Mouse (Mus musculus): ENCODE data around the gene Fyb.
A peak's percentile ranks its signal among the peaks of the same experiment; 100 is the strongest.

Fyb gene

DNA sequence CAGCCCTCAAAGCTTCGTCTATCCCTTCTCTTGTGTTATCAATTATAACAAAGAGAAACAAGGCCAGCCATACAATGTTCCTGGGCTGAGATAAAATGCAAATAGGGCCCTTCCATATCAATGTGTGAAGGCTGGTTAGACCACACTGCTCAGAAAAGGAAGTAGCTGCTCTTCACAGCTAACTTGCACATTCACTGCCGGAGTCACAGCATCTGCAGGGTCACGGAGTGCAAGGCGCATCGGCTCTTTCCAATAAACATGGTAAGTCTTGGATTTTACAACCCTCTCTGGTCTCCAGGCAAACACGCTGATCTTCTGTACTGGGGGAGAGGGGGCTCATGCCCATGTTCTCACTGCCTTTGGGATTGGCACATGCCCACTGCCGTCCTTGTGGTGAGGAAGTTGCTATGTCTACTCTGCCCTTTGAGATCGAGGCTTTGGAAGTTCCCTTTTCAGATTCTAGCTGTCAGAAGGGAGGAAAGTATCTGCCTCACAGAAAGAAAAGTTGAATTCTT, at the start of gene Fyb:
Gene Fyb, plus strand, starts transcription at position 201 of the 515 bp plus-strand sequence.
- DNase-seq (ENCODE audit: low read depth, low spot score) = no peak

DNA sequence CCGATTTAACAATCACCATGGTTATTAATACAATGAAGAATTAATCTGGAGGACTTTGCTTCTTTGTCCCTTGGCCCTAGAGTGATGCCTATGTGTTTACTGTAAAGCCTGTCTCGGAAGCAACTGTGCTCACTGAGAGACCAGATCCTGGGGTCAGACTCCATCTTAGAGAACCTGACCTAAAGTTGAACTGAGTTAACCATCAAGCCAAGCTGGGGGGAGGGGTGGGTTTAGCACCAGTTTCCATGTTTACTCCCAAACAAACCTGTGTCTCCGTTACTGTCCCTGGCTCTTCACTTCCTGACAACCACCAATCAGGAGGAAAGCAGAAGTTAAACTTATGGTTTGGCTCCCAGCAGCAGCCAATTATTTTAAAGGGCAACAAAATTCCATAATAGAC, 39.1 kb upstream of the Fyb start:
- DNase-seq (ENCODE audit: low read depth, low spot score) = no peak

DNA sequence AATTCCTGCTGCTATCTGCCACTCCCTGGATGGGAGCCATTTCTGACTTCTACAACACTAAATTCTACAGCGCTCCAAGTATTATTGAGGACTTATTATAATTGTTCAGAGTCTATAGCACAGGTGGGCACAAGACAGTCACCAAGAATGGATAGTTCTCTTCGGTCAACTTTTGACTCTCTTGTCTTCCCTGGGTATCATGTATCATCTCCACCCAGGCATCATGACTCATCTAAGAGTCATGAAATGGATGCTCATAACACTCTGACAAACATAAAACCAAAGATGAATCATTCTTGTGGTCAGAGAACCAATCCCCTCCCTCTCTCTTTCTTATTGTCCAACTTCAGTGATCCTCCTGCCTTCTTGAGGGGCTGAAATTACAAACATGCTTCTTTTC, 30.3 kb upstream of the Fyb start:
- DNase-seq (ENCODE audit: low read depth, low spot score) = no peak

DNA sequence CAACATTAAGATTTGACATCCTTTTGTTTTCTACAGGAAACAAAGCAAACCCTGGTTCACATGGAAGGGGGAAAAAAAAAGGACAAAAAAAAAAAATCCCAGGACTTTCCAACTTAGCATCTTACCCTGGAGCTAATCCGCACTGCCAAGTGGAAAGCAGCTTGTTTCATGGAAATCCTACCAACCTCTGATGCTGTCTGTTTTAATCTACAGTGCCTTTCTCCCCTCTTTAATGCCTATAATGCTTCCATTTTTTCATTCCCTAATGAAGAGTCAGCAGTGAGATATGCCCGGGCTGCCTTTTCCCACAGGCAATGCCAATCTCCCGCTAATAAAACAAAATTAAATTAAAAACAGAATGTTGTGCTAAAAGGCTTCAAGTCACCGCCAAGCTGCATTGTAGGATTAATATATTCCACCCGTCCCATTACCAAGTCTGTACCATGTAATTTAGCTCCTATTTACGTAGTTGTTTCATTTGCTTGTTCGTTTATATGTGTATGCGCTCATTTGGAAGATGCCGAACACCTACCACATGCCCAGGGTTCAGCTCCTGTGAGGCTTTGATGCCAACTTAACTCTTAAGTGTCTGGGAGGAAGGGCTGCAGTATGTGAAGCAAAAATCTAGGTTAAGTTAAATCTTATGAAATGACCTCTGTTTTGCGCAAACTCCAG, 24.1 kb upstream of the Fyb start:
- no peak for DNase-seq (ENCODE audit: low read depth, low spot score)

DNA sequence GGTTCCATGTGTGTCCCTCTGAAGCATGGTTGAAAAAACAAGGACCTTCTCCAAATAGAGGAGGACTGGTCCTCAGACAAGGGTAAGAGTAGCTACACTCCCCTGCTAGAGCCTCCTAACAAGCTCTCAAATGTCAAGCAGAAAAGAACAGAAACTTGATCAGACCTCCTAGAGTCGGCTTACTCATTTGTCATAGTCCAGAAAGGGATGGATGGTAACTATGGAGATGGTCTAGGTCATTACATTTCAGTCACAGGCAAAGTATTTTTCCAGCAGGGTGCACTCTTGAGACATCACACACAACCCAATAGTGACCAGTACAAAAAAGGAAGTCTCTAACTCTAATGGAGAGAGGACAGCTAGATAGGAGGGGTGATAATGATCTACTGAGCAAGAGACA, 21.9 kb upstream of the Fyb start:
- no peak for DNase-seq (ENCODE audit: low read depth, low spot score)

DNA sequence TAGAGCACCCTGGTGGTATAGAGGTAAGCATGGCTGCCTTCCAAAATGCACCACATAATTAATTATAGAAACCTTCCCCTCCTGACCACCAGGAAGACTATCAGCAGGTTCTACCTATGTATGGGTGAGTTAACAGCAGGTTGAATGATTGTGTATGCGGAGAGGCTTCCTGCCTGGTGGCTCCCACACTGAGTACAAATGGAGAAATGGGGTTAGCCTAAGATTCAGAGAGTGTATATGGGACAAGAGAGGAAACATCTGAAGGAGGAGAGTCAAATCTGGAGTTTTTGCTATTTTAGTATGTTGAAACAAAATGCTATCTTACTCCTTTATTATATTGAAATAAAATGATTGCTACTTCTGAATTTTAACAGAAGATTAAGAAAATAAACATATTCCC, 5.1 kb upstream of the Fyb start:
- DNase-seq (ENCODE audit: low read depth, low spot score) = no peak

DNA sequence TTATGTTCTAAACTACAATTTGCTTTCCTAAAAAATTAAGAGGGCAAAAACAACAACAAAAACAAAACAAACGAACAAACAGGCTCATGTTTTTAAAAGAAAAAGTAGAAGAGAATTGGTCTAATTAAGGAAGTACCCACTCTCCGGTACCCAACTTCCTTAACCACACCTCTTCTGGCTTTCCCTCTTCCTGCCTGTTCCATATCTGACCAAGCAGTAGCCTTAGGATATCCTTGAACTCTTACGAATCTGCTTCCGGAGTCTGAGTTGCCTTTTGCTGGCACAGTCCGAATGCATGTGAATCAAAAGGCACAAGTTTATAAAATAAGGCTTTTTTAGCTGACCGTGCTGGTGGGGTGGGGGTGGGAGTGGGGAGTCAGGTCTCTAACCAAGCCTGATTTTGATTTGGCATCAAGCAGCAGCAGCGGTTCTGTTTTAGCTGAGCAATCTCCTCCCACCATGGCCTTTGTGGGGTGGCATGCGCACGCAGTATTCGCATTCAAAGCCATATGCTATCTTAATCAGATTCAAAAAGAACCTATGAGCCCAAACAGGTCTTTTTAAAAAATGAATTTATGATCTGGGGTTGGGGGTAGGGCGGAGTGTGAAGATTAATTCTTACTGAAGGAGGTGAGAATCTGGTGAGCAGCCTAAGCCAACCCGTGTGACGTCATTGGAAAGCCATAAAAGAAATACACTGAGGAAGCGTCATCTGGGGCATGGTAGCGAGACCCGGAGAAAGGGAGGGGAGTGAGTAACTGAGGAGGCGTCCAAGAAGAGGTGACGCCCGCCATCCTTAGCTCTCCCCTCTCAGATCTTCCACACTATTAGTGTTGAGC, 3.0 kb upstream of the Fyb start:
- DNase-seq (ENCODE audit: low read depth, low spot score) = no peak

DNA sequence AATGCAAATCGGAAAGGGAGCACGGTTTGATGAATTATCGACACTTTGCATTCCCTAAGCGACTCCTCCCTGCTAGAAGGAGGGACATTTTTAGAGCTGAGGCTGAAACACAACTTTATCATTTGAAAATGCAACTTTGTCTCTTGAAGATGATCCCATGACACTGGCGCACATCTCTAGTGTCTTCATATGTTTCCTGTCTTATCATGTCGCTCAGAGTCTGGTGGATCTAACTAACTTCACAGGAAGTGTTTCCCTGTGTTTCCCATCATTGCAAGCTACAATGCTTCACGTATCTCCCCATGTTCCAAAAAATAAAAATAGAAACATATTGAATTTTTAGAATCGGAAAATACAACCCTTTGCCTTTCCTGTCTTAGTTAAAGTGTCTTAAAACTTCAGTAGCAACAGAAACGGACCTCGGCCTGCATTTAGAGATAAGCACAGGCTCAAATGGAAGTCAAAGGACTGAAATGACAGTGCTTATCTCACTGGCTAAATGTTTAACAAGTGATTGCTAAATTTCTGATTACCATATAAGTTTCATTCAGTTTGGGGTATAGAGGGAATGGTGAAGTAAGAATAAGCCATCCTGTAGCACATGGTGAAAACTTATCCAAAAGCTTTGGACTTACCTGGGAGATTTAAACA, 2.0 kb upstream of the Fyb start:
- DNase-seq (ENCODE audit: low read depth, low spot score) = no peak

DNA sequence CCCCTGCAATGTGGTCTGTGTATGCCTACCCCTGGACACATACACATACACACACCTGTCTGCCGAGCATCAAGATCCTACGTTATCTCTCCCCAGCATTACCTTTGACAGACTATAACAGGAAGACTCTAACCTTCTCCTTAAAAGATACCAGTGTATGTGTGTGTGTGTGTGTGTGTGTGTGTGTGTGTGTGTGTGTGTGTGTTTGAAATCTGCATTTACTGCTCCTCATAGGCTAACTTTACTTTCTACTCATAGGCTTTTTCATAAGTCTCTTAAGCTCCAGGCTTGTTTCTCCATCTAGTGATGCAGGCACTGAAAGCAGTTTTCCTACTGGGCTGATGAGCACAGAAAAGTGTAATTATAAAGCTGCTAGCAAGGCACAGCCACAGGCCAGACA, 2.1 kb downstream of the Fyb start:
- DNase-seq (ENCODE audit: low read depth, low spot score) = no peak

DNA sequence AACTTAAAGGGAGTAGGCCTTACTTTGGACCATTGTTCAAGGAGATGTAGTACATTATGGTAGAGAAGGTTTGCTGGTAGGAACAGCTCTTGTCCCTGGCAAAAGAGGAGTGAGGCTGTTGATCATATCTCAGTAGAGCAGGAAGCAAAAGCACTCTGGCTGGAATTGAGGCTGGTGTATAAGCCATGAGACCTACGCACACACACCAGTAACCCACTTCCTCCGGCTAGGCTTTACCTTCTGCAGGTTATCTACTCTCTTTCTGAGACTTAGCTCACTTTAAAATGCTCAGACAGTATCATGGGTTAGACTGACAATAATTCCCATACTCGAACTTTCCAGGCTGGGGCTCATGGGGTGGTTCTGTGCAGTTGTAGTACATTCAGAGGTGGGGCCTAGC, 2.7 kb downstream of the Fyb start:
- no peak for DNase-seq (ENCODE audit: low read depth, low spot score)

DNA sequence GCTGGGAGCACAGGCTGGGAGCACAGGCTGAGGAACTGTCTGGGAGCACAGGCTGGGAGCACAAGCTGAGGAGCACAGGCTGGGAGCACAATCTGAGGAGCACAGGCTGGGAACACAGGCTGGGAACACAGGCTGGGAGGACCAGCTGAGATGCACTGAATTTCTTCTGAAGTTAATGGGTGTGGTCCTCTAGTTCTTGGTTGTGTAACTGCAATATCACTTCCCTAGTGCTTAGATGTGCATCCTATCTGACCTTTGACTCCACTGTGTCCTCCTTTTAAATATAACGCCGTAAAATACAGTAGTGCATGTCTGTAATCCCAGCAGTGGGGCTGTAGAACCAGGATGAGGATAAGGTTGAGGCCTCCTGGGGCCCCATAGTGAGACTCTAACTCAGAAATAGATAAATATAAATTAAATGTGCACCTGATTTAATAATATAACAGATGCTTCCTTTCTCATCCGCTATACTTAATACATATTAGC, 11.2 kb downstream of the Fyb start:
- DNase-seq (ENCODE audit: low read depth, low spot score) = no peak

DNA sequence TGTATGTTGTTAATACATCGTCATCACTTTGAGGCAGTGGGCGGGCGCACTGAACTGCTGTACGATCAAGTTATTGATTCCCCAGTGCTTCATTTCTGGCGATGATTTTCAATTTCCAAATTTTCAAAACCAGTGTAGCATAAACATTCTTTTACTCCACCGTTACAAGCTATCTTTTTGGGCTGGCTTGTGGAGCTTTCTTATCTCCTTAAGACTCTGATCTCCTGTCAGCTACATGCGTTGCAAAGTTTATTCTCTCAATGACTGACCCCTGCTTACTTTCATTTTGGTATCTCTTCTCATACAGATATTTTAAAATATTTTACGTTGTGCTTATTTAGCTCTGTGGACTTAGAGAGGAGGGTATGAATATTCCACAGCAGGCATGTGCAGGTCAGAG, 11.9 kb downstream of the Fyb start:
- DNase-seq (ENCODE audit: low read depth, low spot score) = no peak

DNA sequence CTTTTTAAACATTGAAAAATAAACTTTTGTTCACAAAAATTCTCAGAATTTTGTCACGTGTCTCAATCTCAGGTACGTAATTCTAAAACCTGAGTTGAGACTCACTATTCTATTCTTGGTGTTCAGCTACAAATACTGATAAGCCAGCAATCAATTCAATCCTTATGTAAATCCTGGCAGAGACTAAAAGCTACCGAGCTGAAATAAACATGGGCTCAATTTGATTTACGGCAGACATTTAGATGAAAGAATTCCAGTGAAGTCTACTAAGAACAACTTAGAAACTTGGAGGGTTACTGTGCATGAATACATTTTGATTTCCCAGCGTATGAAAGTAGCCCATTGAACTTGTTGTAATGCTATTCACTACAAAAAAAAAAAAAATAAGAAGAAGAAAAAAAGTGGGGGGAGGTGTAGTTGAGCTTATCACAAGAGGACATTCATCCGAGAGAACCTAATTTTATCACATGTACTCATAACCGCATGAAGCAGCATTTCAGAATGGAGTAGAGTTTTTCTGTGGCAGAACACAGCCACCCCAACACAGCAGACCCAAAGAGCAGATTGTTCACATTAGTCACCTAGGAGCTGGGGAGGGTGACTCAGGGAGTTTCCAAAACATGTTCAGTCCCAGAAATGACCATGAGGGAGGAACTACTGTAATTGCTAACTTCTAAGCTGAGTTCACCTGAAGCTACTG, 17.1 kb downstream of the Fyb start:
- no peak for DNase-seq (ENCODE audit: low read depth, low spot score)

DNA sequence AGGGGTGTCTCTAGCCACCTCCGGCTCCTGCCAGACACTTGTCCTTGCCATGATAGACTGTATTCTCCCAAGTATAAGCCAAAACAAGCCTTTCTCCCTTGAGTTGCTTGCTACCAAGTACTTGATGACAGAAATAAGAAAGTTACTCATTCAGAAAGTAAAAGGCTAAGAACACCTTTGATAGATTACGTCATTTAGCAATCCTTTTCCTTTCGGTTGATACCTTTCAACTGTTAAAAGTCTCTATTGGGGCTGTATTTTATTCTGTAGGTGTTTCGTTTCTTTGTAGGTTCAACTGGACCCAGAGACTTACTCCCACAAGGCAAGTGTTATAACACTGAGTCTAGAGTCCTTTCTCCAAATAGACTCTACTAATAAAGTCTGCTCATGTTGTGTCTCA, 26.3 kb downstream of the Fyb start:
- no peak for DNase-seq (ENCODE audit: low read depth, low spot score)

DNA sequence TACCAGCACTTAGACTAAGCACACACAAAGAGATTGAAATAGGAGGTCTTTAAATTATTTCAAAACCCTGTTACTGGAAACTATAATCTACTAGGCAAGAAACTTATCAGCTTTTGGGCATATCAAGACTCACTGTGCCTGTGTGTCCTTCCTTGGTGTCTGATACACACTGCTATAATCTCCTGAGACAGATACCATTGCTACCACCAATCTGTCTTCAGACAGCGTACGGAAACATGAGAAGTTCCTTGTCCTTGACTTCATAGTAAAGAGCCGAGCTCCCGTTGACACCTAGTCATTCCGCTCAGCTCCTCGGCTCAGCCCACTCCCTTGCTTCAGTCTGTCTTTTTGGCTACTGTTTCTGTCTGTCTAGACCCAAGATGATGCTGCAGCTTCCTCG, 29.2 kb downstream of the Fyb start:
- no peak for DNase-seq (ENCODE audit: low read depth, low spot score)

DNA sequence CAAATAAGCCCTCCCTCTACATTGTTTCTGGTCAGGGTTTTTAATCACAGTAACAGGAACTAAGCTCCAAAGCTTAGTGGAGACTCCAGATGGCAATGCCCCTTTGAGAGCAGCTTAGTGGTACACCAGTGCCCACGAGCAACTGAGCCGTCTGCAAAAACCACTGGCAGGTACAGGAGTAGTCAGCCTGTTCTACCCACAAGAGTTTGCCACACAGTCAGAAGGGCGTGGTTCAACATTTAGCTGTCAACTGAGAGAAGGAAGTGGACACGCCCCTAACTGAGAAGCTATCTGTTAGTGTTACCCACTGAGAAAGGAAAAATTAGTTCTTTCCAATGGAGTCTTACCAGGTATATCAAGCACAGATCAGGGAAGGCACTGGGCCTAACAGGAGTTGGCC, 32.1 kb downstream of the Fyb start:
- DNase-seq (ENCODE audit: low read depth, low spot score) = no peak

DNA sequence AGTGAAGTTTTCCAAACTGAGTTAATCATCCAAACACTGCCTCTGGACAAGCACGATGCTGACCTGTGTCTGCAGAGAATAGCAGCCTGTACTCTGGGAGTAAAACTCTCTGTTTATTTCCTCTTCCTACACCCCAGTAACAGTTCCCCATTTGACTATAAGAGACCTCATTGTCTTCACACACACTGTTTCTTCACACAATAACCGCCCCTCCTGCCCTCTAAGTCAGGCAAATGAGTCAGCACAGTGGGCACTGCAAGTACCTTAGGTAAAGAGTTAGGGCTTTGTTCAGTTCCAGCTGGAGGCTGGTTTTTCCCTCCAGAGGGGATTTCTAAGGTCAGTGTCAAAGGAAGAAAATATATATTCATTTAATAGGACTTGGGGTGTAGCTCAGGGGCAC, 32.9 kb downstream of the Fyb start:
- peak; percentile 30 for DNase-seq (ENCODE audit: low read depth, low spot score)

DNA sequence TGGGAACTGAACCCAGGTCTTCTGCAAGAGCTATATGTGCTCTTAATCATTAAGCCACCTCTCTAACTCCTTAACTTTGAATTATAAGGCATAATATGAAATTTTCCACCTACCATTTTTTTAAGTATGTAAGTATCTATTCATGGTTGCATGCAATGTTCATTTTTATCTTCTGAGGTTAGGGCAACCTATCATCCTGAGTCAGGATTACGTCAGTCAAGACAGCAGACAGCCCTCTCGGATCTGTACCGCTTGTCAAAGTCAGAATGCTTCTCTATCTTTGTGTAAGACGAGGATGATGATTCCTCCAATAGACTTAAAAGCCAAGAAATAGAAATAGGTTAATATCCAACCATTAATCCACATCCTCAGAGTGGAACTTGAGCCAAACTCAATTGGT, 33.6 kb downstream of the Fyb start:
- DNase-seq (ENCODE audit: low read depth, low spot score) = no peak

DNA sequence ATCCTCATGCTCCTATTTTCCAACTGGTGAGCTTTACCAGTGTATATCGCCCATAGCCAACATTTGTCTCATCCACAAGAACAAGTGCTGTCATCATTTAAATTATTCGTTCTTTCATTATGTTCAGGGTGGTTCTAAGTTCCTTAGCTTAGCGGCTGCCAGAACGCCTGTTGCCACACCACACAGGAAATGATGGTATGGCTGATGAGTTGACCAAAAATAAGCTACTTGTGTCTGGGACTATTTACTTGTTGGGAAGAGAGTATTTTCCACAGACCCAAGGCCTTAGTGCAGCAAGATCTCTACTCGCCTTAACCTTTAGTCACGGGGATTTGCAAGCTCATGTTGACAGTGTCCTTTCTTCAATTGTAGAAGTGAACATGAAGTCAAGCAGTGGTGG, 34.3 kb downstream of the Fyb start:
- no peak for DNase-seq (ENCODE audit: low read depth, low spot score)

DNA sequence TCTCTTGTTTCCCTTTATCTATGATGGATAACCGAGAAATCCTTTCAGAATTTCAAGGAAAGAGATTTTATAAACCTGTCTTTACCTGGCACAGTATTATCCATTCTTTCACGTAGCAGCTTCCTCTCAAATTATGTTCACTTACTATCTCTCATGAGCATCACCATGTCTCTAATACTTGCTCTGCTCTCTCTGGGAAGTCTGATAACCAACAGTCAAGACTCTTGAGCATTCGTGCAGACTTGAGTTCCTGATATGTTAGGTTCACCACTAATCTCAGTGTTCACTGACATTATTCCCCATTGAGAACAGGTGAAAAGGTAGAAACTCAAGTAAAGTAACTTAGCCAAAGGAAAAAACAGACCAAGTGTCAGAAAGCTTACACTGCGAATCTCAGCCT, 34.9 kb downstream of the Fyb start:
- no peak for DNase-seq (ENCODE audit: low read depth, low spot score)

DNA sequence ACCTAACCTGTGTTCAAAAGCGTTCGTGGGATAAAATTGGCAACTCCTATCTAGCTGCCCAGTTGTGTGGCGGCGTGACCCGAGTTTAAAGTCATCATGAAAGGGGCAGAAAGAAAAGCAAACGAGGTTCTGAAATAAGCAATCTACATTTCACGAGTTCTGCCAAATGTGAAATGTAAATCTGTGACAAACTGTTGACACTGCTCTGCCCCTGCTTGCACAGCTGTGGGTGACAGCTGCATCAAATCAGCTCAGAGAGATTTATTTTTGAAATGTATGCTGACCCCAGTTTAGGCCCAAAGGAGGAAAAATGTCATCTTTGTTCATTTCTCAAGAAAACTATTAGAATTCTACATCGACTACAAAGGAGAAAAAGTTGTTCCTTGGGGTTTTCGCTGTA, 36.5 kb downstream of the Fyb start:
- DNase-seq (ENCODE audit: low read depth, low spot score) = no peak

DNA sequence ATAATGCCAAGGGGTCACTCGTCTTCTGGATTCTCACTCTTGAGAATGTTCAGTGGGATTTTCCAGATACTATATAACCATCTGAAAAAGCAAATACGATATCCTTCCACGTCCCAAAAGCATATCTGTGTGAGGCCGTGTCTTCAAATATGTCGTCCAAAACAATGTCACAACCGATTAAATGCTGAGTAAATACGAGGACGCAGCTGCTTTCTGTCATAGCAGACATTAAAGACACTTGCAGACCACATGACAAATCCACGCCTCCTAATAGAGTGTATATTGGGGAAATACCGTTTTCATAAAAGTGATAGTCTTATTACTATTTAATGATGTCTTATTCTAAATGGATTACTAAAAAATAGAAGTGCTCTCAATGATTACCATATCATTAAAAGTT, 38.0 kb downstream of the Fyb start:
- DNase-seq (ENCODE audit: low read depth, low spot score) = no peak
